Mouse (Mus musculus): ENCODE results near the gene Crhr2. TPM values are rescaled to one million over a fixed set of nuclear protein-coding genes. Genes with fewer than 3 reads are reported as not detected.
A peak's percentile ranks its signal among the peaks of the same experiment; 100 is the strongest.

Gene Crhr2
- total RNA-seq, 1 experiment = 0.67 TPM

- Histone ChIP-seq H3K36me3 (ENCODE audit: control insufficient read depth, insufficient read depth, low read length, poor library complexity, severe bottlenecking) (no peaks in the 10 kb centered on the region), H3K4me1 (ENCODE audit: control insufficient read depth in 2 of 2, insufficient read depth in 2 of 2, low read length in 2 of 2, poor library complexity in 1 of 2) (peaks cover 0 to 7% of the 10 kb centered on the region in 2 experiments; a peak in 2 of 4 replicates), H3K27ac (ENCODE audit: insufficient read depth, low read depth, low read length, poor library complexity, severe bottlenecking) (no peak overlapping the region), H3K4me3 (ENCODE audit: insufficient read depth in 1 of 2, low read depth in 1 of 2, low read length in 2 of 2, poor library complexity in 1 of 2, severe bottlenecking in 1 of 2) (no peak overlapping the region), H3K9ac (ENCODE audit: insufficient read depth, low read depth, low read length, poor library complexity, severe bottlenecking) (no peak overlapping the region), H3K9me3 (ENCODE audit: control insufficient read depth, insufficient read depth, low read depth, low read length) (no peaks in the 10 kb centered on the region)
- peak; percentile 66 for DNase-seq (ENCODE audit: low read depth, low spot score)
- in situ Hi-C loops (cut with MboI; ENCODE audit: low sequenced_read_pairs in 2 of 2, unreplicated experiment in 2 of 2) = no loop called here
- TF ChIP-seq HCFC1 (IDR thresholded peaks at IDR 0.05; ENCODE audit: borderline replicate concordance, insufficient read depth, low read length) = no peak
- TF ChIP-seq ZC3H11A (IDR thresholded peaks at IDR 0.05; ENCODE audit: borderline replicate concordance, low read depth, low read length) = peak; percentile 86
Observed at GRCm38 (mm10) chr6:55166777-55167463, 34.1 kb upstream of the Crhr2 start.

- H3K4me1 ChIP-seq (ENCODE audit: control insufficient read depth in 2 of 2, insufficient read depth in 2 of 2, low read length in 2 of 2, poor library complexity in 1 of 2) = peaks cover 2 to 13% of the 10 kb centered on the region in 2 experiments; a peak in 3 of 4 replicates
- no peak overlapping the region for H3K27ac ChIP-seq (ENCODE audit: insufficient read depth, low read depth, low read length, poor library complexity, severe bottlenecking)
- in situ Hi-C loops (cut with MboI; ENCODE audit: low sequenced_read_pairs in 2 of 2, unreplicated experiment in 2 of 2) = no loop called here
- no peak overlapping the region for H3K4me3 ChIP-seq (ENCODE audit: insufficient read depth in 1 of 2, low read depth in 1 of 2, low read length in 2 of 2, poor library complexity in 1 of 2, severe bottlenecking in 1 of 2)
- no peaks in the 10 kb centered on the region for H3K36me3 ChIP-seq (ENCODE audit: control insufficient read depth, insufficient read depth, low read length, poor library complexity, severe bottlenecking)
- no peaks in the 10 kb centered on the region for H3K9me3 ChIP-seq (ENCODE audit: control insufficient read depth, insufficient read depth, low read depth, low read length)
- TF ChIP-seq HCFC1 (IDR thresholded peaks at IDR 0.05; ENCODE audit: borderline replicate concordance, insufficient read depth, low read length) = no peak
- no peak for TF ChIP-seq ZC3H11A (IDR thresholded peaks at IDR 0.05; ENCODE audit: borderline replicate concordance, low read depth, low read length)
- no peak for TF ChIP-seq MAFK (IDR thresholded peaks at IDR 0.05; ENCODE audit: insufficient read depth, low read depth, low read length)
- no peak for TF ChIP-seq CHD2 (IDR thresholded peaks at IDR 0.05; ENCODE audit: low read depth, low read length)
- TF ChIP-seq ZNF384 (IDR thresholded peaks at IDR 0.05; ENCODE audit: low read depth, low read length) = no peak
- H3K9ac ChIP-seq (ENCODE audit: insufficient read depth, low read depth, low read length, poor library complexity, severe bottlenecking) = no peak overlapping the region
- no peak for DNase-seq (ENCODE audit: low read depth, low spot score)
Observed at GRCm38 (mm10) chr6:55163046-55163584, 30.3 kb upstream of the Crhr2 start.

- Histone ChIP-seq H3K36me3 (ENCODE audit: control insufficient read depth, insufficient read depth, low read length, poor library complexity, severe bottlenecking) (no peaks in the 10 kb centered on the region), H3K9me3 (ENCODE audit: control insufficient read depth, insufficient read depth, low read depth, low read length) (no peaks in the 10 kb centered on the region), H3K4me3 (ENCODE audit: insufficient read depth in 1 of 2, low read depth in 1 of 2, low read length in 2 of 2, poor library complexity in 1 of 2, severe bottlenecking in 1 of 2) (no peak overlapping the region), H3K27ac (ENCODE audit: insufficient read depth, low read depth, low read length, poor library complexity, severe bottlenecking) (no peak overlapping the region), H3K9ac (ENCODE audit: insufficient read depth, low read depth, low read length, poor library complexity, severe bottlenecking) (no peak overlapping the region), H3K4me1 (ENCODE audit: control insufficient read depth in 2 of 2, insufficient read depth in 2 of 2, low read length in 2 of 2, poor library complexity in 1 of 2) (peaks cover 2 to 13% of the 10 kb centered on the region in 2 experiments; a peak in 3 of 4 replicates)
- DNase-seq (ENCODE audit: low read depth, low spot score) = no peak
- in situ Hi-C loops (cut with MboI; ENCODE audit: low sequenced_read_pairs in 2 of 2, unreplicated experiment in 2 of 2) = no loop called here
- TF ChIP-seq CHD2 (IDR thresholded peaks at IDR 0.05; ENCODE audit: low read depth, low read length) = no peak
- TF ChIP-seq MAFK (IDR thresholded peaks at IDR 0.05; ENCODE audit: insufficient read depth, low read depth, low read length) = no peak
- no peak for TF ChIP-seq ZC3H11A (IDR thresholded peaks at IDR 0.05; ENCODE audit: borderline replicate concordance, low read depth, low read length)
- no peak for TF ChIP-seq HCFC1 (IDR thresholded peaks at IDR 0.05; ENCODE audit: borderline replicate concordance, insufficient read depth, low read length)
- TF ChIP-seq ZNF384 (IDR thresholded peaks at IDR 0.05; ENCODE audit: low read depth, low read length) = no peak
Observed at GRCm38 (mm10) chr6:55161311-55161761, 28.5 kb upstream of the Crhr2 start.

GRCm38 (mm10) chr6:55159256-55159655, 26.4 kb upstream of the Crhr2 start:
- no peaks in the 10 kb centered on the region for H3K9me3 ChIP-seq (ENCODE audit: control insufficient read depth, insufficient read depth, low read depth, low read length)
- DNase-seq (ENCODE audit: low read depth, low spot score) = peak; percentile 29
- no peak overlapping the region for H3K27ac ChIP-seq (ENCODE audit: insufficient read depth, low read depth, low read length, poor library complexity, severe bottlenecking)
- H3K4me3 ChIP-seq (ENCODE audit: insufficient read depth in 1 of 2, low read depth in 1 of 2, low read length in 2 of 2, poor library complexity in 1 of 2, severe bottlenecking in 1 of 2) = no peak overlapping the region
- in situ Hi-C loops (cut with MboI; ENCODE audit: low sequenced_read_pairs in 2 of 2, unreplicated experiment in 2 of 2) = no loop called here
- TF ChIP-seq MAFK (IDR thresholded peaks at IDR 0.05; ENCODE audit: insufficient read depth, low read depth, low read length) = no peak
- no peak for TF ChIP-seq ZNF384 (IDR thresholded peaks at IDR 0.05; ENCODE audit: low read depth, low read length)
- TF ChIP-seq ZC3H11A (IDR thresholded peaks at IDR 0.05; ENCODE audit: borderline replicate concordance, low read depth, low read length) = no peak
- TF ChIP-seq HCFC1 (IDR thresholded peaks at IDR 0.05; ENCODE audit: borderline replicate concordance, insufficient read depth, low read length) = no peak
- TF ChIP-seq CHD2 (IDR thresholded peaks at IDR 0.05; ENCODE audit: low read depth, low read length) = no peak
- H3K9ac ChIP-seq (ENCODE audit: insufficient read depth, low read depth, low read length, poor library complexity, severe bottlenecking) = no peak overlapping the region
- no peaks in the 10 kb centered on the region for H3K36me3 ChIP-seq (ENCODE audit: control insufficient read depth, insufficient read depth, low read length, poor library complexity, severe bottlenecking)
- H3K4me1 ChIP-seq (ENCODE audit: control insufficient read depth in 2 of 2, insufficient read depth in 2 of 2, low read length in 2 of 2, poor library complexity in 1 of 2) = peaks cover 2 to 9% of the 10 kb centered on the region in 2 experiments; a peak in 3 of 4 replicates
